Mouse (Mus musculus): ENCODE results near the gene Pou3f3.

Pou3f3 gene

DNA sequence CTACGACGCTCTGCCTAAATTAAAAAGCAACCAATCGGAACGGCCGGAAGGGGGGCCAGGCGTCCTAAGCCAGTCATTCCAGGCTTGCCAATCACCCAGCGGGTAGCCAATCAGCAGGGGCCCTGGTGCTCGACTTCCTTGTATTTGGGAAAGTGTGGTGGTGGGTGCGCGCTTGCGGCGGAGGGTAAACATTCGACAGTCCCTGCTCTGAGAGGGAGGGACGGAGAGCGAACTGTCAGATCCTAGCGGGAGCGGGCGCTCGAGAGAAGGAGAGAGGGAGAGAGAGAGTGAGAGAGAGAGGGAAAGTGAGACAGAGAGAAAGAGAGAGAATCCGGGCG lies at the start of gene Pou3f3:
Pou3f3 (plus strand) TSS at position 191 of the 338 bp plus-strand sequence.
- DNase-seq (ENCODE audit: low read depth), result no peak

DNA sequence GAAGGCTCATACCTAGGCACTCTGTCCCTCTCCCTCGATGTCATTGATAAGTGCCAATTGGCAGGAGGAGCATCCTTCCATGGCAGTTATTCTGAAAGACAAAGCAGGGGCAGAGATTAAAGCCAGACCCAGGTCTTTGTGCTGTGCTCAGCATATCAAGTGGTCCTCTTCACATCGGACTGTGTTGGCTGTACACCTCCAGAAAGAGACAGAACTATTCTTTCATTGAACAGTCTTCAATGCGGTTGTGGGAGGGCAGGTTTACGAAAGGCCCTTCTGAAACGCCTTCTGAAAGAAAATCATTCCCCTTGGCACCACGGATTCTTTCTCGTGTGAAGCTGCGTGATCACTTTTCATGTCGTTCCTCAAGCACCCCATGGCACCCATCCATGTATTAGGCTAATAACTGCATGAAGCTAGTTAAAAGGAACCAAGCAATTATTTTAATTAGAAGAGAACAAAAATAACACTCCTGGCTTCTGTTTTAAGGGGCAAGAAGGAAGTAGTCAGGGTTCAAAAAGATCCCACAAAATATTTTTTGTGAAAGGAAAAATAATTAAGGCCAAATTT lies 47.1 kb upstream of the Pou3f3 start:
- DNase-seq (ENCODE audit: low read depth), result no peak

DNA sequence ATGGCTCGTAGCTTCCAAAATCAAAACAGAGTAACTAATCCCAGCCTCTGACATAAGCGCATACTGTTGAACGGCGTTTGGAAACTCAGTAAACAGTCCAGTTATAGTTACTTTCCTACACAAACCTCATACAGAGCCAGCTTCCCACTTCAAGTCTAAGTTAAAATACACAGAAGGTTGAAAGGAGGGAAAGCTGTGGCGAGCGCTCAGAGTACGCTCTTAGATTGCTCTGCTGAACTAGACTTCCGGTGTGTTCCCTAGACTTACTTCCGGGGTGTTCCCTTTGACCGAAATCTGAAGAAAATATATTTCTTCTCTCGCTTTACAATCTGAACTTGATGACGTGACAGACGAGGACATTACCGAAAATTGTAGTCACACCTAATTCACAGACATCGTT lies 44.1 kb upstream of the Pou3f3 start:
- no peak for DNase-seq (ENCODE audit: low read depth)

DNA sequence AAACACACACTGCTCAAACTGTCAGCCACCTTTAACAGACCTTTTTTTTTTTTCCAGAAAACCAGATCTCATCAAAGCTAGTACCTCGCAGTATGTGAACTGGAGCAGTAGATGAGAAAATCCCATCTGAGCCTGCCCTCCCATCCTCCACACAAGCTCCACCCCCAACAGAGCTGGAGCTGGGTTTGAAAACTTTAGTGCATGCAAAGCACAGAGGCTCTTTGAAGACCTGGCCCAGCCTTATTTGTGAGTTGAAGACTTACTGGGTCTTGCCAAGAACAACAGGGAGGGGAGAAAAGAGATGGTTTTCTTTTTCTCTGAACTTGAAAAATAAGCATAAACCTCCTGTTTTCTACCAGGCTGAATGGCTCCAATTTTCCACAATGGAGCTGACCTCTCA lies 28.0 kb upstream of the Pou3f3 start:
- no peak for DNase-seq (ENCODE audit: low read depth)

DNA sequence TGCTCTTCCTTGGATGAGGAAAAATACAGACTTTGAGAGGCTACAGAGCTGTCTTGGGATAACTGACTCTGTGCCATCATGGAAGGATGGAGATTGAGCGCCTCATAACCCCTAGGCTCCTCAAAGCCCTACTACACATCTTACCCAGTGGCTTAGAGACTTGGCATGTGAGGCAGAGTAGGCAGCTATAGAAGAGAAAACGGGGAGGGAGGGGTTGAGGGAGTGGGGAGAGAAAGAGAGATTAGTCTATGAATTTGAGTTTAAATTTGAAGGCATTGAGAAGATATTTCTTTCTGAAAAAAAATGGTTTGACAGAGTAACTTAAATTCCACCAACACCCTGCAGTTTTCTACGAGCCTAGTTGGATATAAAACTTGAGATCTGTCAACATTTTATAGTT lies 14.9 kb upstream of the Pou3f3 start:
- DNase-seq (ENCODE audit: low read depth), result no peak

DNA sequence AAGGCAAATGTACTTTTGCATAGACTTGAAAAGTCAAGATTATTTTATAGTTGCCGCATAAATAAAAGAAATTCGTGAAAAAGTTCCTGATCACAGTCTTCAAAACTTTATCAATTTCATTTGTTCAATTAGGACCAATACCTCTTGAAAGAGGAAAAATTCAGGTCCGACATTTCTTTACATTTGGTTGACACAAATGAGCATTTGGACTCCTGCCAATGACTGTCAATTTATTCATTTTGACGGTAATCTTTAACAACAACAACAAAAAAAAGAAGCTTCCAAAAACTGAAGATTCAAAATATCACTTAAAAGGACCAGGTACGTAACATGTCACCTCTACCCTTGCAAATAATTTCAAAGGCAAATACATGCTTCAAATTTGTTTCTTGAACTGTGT lies 13.8 kb upstream of the Pou3f3 start:
- DNase-seq (ENCODE audit: low read depth), result no peak

DNA sequence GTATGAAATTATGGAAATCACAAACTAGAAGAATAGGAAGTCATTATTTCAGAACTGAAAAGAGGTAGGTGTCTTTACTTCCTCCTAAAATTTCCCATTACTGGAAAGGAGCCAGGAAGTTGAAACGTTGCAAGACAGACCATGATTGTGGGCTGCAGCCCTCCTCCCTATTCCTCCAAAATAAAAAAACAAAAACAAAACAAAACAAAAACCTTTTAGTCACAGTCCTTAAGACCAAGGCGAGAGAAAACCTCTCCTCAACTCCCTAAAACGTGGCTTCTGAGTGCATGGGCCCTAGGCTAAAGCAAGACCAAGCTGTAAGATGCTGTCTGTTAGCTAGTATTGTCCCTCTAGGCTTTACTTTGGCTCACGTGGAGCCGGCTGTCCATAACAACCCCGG lies 11.7 kb upstream of the Pou3f3 start:
- DNase-seq (ENCODE audit: low read depth), result no peak

DNA sequence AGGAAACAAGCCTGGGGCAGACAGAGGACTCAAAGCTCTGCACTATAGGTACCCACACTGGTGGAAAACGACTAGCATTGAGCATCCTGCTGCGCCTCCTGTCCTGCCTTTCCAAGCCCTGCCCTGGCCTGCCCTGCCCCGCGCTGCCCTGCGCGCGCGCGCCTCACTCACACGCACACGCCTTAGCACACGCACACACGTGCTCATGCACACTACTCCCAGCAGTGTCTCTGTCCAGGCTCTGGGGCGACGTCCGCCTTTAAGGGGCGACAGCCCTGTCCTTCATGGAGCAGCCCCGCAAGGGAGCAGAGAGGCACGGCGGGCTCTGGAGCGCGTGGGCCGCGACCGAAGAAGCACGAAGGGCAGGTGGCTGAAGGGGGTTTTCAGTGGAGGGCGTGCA lies 11.2 kb upstream of the Pou3f3 start:
- DNase-seq (ENCODE audit: low read depth), result no peak

DNA sequence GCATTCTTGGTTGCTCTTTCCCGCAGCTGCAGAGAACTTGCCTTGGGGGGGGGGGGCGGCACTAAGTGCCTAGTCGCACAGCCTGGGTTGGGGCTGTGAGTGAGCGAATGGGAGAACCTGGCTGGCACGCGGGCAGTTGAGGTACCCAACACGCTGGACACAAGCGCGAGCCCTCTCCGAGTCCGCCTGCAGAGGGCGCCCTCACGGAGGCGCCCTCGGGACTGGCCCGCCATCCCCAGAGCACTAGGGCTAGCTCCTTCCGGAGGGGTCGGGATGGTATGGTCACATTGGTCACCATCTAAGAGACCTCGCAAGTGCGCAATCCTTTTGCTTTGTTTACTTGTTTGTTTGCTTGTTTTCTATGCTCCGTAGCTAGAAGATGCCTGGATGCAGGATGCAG lies 10.8 kb upstream of the Pou3f3 start:
- DNase-seq (ENCODE audit: low read depth), result no peak

DNA sequence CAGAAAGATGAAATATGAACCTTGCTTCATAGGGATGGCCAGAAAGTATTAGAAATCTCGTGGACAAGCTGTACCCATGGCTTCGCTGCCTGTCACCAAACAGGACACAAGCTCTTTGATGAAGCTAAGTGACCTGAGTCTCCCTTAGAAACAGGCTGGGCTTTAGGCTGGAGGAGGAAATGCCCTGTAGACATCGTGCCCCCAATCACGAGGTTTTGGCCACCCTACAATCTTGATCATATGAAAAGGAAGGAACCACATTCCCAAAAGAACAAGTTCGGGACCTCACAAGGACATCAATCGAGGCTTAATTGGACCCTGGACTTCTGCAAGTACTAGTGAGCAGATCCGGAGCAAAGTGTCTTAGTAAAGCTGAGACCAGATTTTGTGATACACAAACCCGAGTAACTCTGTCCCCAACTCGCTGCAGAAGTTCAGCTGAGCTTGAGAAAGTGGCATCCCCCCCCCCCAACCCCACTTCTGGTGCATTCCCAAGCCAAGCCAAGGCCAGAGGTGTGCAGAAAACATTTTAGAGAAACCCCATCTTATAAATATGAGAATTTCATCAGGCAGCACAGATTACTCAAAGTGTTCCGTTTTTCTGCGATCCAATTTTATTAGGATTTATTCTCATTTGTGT lies 10.1 kb upstream of the Pou3f3 start:
- DNase-seq (ENCODE audit: low read depth), result no peak

DNA sequence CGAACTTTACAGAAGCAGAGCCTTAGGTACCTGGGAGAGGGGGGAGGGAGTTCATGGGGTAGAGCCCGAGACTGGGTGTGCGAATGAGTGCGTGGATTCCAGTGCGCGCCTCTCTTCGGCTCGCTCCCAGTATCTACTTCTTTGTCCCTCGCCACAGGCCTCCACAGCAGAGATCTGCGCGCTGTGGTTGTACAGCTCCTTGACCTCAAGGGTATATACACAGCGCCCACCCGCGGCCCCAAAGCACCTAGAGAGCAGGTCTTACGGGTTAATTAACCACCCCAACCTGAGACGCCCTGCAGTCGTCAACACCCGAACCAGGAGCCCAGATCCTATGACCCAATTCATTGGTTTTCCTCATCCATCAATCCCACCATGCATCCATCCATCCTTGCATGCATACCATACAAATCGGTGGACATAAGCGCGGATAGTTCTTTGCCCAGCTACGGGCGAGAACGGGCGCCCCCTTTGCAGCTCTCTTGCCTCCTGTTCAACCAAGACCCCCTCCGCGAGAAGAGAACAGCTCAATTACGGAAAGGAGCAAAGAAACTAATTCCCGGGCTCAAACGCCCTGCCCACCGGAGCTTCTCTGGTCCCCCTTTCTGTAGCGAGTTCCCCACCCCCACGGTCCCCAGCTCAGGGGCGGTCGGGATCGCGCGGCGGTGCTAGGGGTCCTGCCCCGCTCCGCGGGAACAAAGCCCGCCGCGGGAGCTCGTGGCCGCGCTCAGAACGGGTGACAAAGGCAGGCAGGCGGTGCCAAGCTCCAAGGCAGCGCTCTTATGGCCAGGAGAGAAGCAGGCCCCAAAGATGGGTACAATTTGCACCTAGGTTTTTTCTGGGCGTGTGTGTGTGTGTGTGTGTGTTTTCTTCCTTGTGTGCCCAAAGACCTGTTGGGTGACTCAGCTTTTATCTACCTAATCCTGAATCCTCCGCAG lies 9.1 kb upstream of the Pou3f3 start:
- no peak for DNase-seq (ENCODE audit: low read depth)

DNA sequence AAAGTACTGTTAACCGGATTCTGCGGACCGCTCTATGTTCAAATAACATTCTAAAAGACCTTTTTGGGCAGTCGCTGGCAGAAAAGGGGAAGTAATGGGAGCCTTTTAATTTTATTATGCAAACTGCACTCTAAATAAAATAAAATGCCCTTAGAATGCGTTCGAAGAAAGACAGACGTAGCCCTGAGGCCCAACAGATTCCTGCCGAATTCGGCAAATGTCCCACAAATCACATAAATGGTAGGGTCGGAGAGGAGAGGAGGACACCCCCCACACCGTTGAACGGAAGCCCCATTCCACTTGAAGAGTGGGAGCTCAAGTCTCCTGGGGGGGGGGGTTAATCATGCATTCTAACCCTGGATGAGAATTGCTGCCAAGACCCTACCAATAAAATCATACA lies 8.3 kb upstream of the Pou3f3 start:
- no peak for DNase-seq (ENCODE audit: low read depth)

DNA sequence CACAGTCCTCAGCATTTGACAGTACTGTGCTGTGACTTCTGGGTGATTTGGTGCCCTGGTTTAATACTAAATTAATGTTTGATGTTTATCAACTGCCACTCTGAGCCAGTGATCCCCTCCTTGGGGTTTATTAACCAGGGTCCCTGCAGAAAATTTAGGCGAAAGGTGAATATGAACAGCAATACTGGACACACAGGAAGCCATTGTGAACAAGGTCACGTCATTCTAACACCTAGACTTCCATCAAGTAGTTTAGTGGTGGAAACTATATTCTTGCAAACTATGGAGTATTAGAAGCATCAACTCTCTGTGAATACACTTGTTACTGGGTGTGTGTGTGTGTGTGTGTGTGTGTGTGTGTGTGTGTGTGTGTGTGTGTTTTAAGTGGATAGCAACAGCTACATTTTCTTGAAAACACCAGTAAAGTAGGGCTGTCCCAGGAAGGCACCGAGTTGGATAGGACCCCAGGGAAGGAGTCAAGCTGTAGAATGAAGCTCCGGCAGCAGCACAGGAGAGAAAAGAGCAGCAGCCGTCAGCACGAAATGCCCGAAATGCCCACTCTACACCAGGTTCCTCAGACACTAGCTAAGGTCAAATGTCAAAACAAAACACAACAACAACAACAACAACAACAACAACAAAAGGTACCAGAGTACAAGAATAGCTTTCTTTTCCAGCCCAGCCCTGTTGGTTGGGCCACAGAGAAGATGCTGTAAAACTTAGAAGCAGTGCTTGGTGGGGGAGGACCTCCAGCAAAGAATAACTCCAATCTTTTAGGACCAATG lies 7.6 kb upstream of the Pou3f3 start:
- DNase-seq (ENCODE audit: low read depth), result no peak

DNA sequence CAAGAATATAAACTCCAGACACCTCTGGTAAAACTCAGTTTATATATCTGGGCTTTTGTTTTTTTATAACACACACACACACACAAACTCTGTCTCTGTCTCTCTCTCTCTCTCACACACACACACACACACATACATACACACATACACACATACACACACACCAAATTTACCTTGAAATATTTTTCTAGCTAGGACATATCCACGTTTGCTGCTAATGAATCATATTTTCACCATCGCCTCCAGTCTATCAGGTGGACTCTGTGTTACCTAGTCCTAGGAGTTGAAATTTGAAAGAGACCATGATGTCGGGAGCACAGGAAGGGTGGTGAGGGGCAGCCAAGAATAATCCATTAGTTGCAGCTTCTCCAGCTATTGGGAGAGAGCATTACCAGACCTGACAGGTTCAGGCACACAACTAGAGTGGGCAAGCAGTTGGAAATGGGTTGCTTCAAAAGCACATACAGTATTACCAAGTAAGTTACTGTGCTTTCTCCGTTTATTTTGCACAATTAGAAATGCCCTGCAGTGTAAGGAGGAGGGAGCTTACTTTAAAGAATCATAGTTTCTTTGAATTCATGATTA lies 6.9 kb upstream of the Pou3f3 start:
- DNase-seq (ENCODE audit: low read depth), result no peak

DNA sequence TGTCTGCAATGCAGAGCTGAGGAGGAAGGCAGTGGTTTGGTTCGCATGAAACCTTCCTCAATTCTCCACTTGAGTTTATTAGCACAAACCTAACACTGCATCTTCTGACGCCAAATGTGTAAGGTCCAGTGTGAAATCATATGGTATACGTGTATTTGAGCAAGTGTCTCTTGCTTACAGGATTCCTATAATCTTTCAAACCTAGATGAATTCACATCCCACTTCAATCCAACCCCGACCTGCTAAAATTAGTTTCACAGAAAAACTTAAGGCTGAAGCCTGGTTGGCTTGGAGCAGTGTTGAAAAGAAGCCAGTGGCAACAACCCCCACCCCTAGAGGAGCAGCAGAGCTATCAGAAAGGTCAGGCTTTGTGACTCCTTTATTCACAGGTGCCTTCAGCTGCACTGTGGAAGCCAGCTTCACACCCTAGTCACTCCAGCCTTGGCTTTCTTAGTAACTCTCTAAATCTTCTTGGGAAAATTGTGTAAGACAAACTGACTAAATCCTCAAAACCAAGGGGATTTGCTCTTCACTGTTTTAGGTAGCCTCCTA lies 5.5 kb upstream of the Pou3f3 start:
- no peak for DNase-seq (ENCODE audit: low read depth)

DNA sequence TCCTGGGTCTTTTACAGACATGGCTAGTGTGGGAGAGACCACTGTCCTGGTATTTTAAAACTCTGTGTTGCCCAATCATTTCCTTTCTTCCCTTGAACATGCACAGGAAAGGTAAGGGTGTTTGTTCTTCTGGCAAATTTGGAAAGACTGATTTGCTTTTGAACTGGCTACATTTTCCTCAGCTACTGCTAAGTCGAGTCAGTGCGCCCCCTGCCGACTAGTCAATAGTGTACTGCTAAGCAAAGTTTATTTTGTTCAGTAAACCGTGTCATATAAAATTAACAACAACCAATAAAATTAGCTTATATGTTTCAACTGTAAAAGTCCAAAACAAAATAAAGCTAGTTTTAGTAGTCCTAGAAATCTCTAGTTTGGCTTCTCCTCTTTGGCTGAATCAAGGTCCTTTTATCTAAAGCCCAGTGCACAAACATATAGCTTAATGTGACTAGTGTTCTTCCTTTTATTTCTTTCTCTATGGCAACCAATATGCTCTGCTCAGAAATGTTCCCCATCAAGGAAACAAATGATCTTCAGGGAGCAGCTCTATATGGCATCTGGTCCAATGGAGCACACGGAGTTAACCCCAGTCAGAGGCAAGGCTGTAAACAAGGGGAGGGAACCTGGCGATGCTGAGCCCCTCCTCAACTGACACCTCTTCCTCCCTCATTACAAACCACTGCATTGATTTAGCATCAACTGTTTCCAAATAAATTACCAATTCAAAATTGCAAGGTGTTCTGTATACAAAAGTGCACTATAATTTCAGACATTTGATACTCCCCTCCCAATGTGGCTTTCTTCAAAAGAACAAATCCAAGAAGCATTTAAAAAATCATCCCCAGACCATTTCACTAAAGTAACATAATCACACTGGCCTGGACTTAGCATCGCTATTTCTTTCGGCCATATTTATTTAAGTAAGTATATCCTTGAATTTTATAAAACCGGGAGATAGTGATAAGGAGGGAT lies 4.1 kb upstream of the Pou3f3 start:
- DNase-seq (ENCODE audit: low read depth), result no peak

DNA sequence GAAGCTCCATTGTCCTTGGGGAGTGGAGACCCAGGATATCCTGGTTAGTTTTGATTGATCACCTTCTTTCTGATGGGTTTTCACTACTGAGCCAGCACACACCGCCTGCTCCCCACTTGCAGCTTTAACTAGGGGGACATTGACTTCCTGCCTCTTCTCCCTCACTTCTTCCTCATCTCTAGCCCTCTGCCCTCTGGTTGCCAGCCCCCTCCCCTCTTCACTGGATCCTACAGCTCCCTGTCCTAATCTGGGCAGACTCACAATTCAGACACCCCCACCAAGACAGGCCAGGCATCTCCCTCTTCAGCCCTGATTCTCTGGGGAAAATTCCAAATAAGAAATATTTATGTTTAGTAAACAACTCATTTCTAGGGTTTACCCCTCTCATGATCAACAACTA lies 3.3 kb upstream of the Pou3f3 start:
- DNase-seq (ENCODE audit: low read depth), result no peak

DNA sequence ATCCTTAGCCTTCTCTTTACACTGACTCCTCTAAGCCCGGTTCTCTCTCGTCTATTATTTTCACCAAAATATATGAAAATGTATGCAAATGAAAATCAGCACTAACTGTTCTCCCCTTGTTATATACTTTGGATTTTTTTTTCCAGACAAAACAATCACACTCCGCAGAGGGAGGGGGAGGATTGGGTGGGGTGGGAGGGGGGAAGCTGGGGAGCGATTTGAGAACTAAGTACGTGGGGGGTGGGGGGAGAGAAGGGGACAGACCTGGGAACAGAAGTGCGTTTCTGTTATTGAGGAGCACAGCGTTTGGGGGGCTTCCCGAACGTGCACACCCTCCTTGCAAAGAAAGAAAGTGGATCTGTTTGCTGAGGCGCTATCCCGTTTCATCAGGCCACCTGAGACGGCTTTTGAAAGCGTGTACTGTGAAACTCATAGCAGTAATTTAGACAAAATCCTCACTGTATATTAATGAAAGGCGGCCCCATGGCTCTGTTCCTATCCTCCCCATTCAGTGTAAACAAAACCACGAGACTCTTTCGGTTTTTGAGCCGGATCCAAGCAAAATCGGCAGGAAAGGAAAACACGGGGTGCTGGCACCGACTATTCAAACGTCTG lies 2.4 kb upstream of the Pou3f3 start:
- DNase-seq (ENCODE audit: low read depth), result no peak

DNA sequence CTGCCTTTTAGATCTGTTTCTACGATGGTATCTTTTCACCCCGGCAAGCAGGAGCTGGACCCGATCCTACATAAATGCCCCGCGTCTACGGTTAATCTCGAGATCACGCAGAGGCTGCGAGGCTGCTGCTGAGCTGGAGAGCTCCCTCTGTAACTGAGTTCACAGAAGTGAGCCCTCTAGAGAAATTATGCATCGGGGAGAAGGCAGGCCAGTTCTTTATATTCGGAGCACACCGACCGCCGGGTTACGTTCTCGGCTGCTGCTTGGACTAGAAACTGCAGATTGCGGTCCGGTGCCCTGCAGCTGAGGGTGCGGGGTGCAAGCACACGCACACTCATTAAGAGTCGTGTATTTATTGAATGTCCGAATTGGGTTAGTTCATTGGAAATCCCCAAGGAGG lies 1.7 kb upstream of the Pou3f3 start:
- no peak for DNase-seq (ENCODE audit: low read depth)

DNA sequence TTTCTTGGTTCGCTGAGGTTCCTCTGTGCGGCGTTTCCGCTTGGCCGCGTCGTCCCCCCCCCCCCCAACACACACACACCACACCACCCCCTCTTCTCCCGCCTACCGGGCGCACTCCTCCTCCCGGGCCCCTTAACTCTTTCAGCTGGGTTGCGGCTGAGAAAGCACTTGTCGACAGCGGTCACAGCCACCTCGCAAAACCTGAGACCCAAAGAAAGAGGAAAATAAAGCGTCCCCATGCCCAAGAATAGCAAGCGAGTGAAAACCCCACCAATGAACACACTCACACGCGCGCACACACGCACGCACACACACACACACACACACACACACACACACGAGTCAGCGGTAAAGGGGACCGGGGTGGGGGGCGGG lies 1.3 kb upstream of the Pou3f3 start:
- DNase-seq (ENCODE audit: low read depth), result no peak
